Mouse (Mus musculus) heart, embryonic 16.5 days (tissue): Measurements from ENCODE around the gene Fam57b. TPM values are rescaled to one million over a fixed set of nuclear protein-coding genes. Genes with fewer than 3 reads are reported as not detected.
A peak's percentile ranks its signal among the peaks of the same experiment; 100 is the strongest.

Experiments
- ATAC-seq: fragments of 200-750 bp; cut with Nextera tagmentation; replicated peaks from 2 replicates; pipeline ENCODE4 v1.8.0; 2017; ENCODE audit warnings: moderate number of reproducible peaks; ENCODE audit not compliant: insufficient read depth, low FRiP score; ENCODE audit errors: extremely low read depth
- H3K27ac ChIP-seq: fragments of 300-500 bp; sonication (generic); 2 replicates; pipeline ENCODE4 v1.5.1; 2014; ENCODE audit warnings: mild to moderate bottlenecking, low read length, control low read depth, moderate library complexity
- H3K27me3 ChIP-seq: fragments of 300-500 bp; sonication (generic); 2 replicates; pipeline ENCODE4 v1.6.1; 2014; ENCODE audit warnings: low read length, mixed read lengths; ENCODE audit not compliant: control insufficient read depth, insufficient read depth
- H3K36me3 ChIP-seq: fragments of 300-500 bp; sonication (generic); 2 replicates; pipeline ENCODE4 v1.6.1; 2014; ENCODE audit not compliant: control insufficient read depth, insufficient read depth
- H3K4me1 ChIP-seq: fragments of 300-500 bp; sonication (generic); 2 replicates; pipeline ENCODE4 v1.6.1; 2014; ENCODE audit warnings: low read length, mixed read lengths; ENCODE audit not compliant: control insufficient read depth, insufficient read depth
- H3K4me2 ChIP-seq: fragments of 300-500 bp; sonication (generic); 2 replicates; pipeline ENCODE4 v1.6.1; 2014; ENCODE audit warnings: low read depth, mild to moderate bottlenecking, control low read depth, low read length
- H3K4me3 ChIP-seq: fragments of 300-500 bp; sonication (generic); 2 replicates; pipeline ENCODE4 v1.5.1; 2014; ENCODE audit warnings: mild to moderate bottlenecking, control low read depth, low read length
- H3K9ac ChIP-seq: fragments of 300-500 bp; sonication (generic); 2 replicates; pipeline ENCODE4 v1.6.1; 2014; ENCODE audit warnings: low read length, control low read depth
- H3K9me3 ChIP-seq: fragments of 300-500 bp; sonication (generic); replicated peaks from 2 replicates; pipeline ENCODE4 v1.6.1; 2016; ENCODE audit warnings: low read length; ENCODE audit not compliant: control insufficient read depth
- WGBS: fragments of 180-500 bp; shearing (Covaris S2); extraction: QIAGEN DNeasy Blood & Tissue Kit; methylation state at CpG from one replicate; pipeline ENCODE4 v1.1.7; 2014; 5-methylcytosine and 5-hydroxymethylcytosine counted together
- polyA plus RNA-seq: library from polyadenylated mRNA; unstranded; fragments of >200 nt; fragmentation: Nextera tagmentation; extraction: Ambion mirVana; gene quantifications from 2 replicates; pipeline ENCODE4 v1.2.1, GENCODE M21; 2015

Fam57b gene
- 0.86 and 1.4 TPM in 2 replicates for polyA plus RNA-seq

DNA sequence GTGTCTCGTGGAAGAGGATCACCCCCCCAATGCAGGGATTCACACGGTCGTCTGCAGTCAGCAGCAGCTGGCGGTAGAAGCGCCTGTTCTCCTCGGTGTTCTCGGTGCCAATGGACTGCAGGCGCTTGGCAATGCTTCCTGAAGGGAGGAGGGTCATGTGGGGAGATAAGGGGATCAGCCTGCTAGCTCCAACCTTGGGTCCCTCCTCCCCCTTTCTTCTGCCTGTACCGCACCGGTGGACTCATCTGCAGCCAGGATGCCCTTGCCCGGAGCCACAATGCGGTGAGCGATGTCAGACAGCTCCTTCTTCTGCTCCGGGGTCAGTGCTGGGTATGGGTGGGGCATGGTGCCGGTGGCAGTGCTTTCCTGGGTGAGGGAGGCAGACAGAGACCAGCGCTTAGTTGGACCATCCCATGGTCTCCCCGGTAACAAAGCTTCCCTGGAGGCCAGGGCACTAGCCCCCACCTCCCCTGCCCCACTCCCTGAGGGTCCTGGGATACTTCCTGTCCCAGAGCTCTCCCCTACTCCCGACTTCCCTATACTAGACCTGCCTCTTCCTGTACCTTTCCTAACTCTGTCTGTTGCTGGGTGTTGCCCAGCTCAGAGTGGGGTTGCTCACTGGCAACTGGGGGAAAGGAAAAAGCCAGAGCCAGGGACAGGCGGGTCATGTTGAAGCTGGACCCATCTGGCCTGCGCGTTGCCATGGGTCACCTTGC, at the start of gene Fam57b:
Fam57b (plus strand) TSS at position 258 of the 716 bp plus-strand sequence.
- H3K9me3 ChIP-seq, result no peaks in the 10 kb centered on the region
- H3K36me3 ChIP-seq, result peaks cover 28% of the 10 kb centered on the region
- no peaks in the 10 kb centered on the region for H3K27me3 ChIP-seq
- WGBS, result 7% methylated on average over 21 of the region's 21 CpGs
- H3K27ac ChIP-seq, result peak within 1 kb of the TSS; percentile 96
- H3K4me3 ChIP-seq, result peak within 1 kb of the TSS; percentile 80
- ATAC-seq, result 0 out of 2 replicates have a peak, but pooled peaks have one; percentile 7
- peak within 1 kb of the TSS; percentile 78 for H3K4me2 ChIP-seq
- H3K4me1 ChIP-seq, result peaks cover 50% of the 10 kb centered on the region
- peak within 1 kb of the TSS; percentile 94 for H3K9ac ChIP-seq

DNA sequence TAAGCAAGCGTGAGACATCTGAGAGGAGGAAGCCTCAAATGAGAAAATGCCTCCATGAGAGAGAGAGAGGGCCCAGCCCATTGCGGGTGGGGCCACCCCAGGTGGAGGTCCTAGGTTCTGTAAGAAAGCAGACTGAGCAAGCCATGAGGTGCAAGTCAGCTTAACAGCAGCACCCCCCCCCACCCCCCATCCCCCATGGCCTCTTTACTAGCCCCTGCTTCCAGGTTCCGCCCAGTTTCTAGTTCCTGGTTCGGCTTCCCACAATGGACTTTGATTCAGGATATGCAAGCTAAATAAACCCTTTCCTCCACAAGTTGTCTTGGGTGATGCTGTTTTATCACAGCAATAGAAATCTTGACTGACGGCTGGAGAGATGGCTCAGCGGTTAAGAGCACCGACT, 48.6 kb upstream of the Fam57b start:
- 70% methylated on average over 7 of the region's 7 CpGs for WGBS
- H3K9ac ChIP-seq, result no peak overlapping the region
- no peak overlapping the region for H3K4me3 ChIP-seq
- no peaks in the 10 kb centered on the region for H3K36me3 ChIP-seq
- ATAC-seq, result no peak
- H3K4me2 ChIP-seq, result no peak overlapping the region
- no peaks in the 10 kb centered on the region for H3K4me1 ChIP-seq
- no peak overlapping the region for H3K27ac ChIP-seq
- H3K9me3 ChIP-seq, result peaks cover 2% of the 10 kb centered on the region; the same call in 1 of the 2 replicates
- H3K27me3 ChIP-seq, result no peaks in the 10 kb centered on the region

DNA sequence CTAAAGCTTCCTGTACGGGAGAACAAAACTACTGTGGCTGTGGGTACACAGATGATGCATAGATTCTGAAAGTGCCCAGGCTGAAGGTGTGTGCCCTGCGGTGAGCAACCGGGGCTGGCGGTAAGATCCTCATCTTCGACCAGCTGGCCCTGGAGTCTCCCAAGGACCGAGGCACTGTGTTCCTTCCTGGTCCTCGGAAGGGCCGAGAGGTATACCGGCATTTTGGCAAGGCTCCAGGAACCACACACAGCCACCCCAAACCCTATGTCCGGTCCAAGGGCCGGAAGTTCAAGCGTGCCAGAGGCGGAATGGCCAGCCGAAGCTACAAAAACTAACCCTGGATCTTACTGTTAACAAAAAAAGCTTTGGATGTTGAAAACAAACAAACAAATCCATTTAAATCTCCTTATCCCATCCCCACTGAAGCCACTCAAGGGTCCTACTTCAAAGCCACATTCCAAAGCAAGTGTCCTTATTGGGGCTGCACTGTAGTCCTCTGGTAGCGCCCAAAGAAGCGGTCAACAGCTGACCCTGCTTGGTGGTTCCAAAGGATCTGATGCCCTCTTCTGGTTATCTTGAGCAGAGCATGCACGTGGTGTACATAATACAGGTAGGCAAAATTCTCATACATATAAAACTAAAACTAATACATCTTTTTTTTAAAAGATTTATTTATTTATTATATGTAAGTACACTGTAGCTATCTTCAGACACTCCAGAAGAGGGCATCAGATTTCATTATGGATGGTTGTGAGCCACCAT, 47.7 kb upstream of the Fam57b start:
- no peak overlapping the region for H3K4me2 ChIP-seq
- WGBS, result 90% methylated on average over 17 of the region's 17 CpGs
- no peaks in the 10 kb centered on the region for H3K4me1 ChIP-seq
- ATAC-seq, result no peak
- H3K27ac ChIP-seq, result no peak overlapping the region
- H3K36me3 ChIP-seq, result no peaks in the 10 kb centered on the region
- H3K9ac ChIP-seq, result no peak overlapping the region
- H3K27me3 ChIP-seq, result no peaks in the 10 kb centered on the region
- no peak overlapping the region for H3K4me3 ChIP-seq
- peaks cover 2% of the 10 kb centered on the region; the same call in 1 of the 2 replicates for H3K9me3 ChIP-seq

DNA sequence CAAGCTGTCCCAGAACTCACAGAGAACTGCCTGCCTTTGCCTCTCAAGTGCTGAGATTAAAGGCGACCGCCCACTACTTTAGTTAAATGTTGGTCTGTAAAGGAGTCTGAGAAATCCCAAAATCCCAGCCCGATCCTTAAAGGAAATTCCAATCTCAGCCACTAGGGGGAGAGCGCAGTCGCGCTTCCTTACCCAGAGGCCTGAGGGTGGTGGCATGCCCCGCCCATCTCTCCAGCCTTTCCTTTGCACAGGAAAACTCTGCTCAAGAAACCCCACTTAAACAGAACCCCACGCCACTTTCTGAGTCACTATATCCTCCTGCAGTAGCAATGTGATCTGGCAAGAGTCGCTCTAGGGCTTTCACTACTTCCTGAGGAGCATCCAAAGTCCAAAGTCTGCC, 42.6 kb upstream of the Fam57b start:
- H3K9ac ChIP-seq, result peak overlapping the region; percentile 60; the same call in 1 of the 2 replicates
- ATAC-seq, result peak; percentile 56; the same call in 1 of the 2 replicates
- 2% methylated on average over 9 of the region's 9 CpGs for WGBS
- H3K36me3 ChIP-seq, result no peaks in the 10 kb centered on the region
- H3K27ac ChIP-seq, result no peak overlapping the region
- H3K4me3 ChIP-seq, result no peak overlapping the region
- 0 out of 2 replicates have a peak, but pooled peaks cover 3% of the 10 kb centered on the region for H3K4me1 ChIP-seq
- peaks cover 1% of the 10 kb centered on the region; the same call in 1 of the 2 replicates for H3K9me3 ChIP-seq
- H3K27me3 ChIP-seq, result no peaks in the 10 kb centered on the region
- peak overlapping the region; percentile 38 for H3K4me2 ChIP-seq

DNA sequence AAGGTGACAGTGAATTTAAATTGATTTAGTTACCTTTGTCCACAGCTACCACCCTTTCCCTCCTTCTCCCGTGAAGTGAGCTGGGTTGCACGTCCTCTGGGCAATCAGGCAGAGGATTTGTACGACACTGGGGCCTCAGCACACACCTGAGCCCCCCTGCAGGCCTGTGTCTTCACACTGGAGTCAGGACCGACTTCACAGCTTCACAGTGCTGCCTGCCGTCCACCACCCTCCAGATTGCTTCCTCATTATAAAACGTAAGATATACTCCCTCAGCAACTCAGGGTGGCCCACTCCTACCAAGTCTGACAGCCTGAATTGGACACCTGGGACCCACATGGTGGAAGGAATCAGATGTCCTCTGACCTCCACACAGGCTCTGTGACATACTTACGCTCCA, 38.9 kb upstream of the Fam57b start:
- peaks cover 5% of the 10 kb centered on the region; the same call in 1 of the 2 replicates for H3K36me3 ChIP-seq
- peaks cover 30% of the 10 kb centered on the region for H3K4me1 ChIP-seq
- no peak for ATAC-seq
- no peak overlapping the region for H3K9ac ChIP-seq
- H3K4me2 ChIP-seq, result no peak overlapping the region
- no peaks in the 10 kb centered on the region for H3K9me3 ChIP-seq
- WGBS, result 73% methylated on average over 7 of the region's 7 CpGs
- no peak overlapping the region for H3K4me3 ChIP-seq
- no peak overlapping the region for H3K27ac ChIP-seq
- no peaks in the 10 kb centered on the region for H3K27me3 ChIP-seq

DNA sequence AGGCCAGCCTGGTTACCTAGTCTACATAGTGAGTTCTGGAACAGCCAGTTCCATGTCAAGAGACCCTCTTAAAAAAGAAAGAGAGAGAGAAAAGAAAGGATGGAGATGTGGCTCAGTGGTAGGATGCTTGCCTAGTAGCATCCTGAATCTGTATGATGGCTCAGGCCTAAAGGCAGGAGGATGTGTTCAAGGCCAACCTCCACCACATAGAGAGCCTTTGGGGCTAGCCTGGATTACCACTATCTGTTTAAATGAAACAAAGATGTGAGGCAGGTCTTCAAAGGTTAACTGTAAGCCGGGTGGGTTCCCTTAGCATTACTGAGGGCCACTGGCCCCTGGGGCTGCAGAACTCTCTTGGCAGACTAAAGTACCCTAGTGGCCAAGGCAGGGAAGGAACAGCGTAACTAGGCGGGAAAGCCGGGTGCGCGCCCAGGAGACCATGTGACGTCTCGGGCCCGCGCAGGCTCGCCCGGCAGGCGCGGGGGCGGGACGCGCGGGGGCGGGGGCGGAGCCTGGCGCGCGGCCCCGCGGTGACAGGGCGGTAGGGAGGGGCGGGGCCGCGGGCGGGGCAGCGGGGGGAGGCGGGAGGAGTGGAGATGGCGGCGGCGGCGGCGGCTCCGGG, 38.3 kb upstream of the Fam57b start, which contains the start of gene Mapk3:
Mapk3 (plus strand) TSS at position 552 of the 622 bp plus-strand sequence.
- peak within 1 kb of the TSS; percentile 93 for H3K4me2 ChIP-seq
- peak within 1 kb of the TSS; percentile 79 for H3K4me3 ChIP-seq
- H3K36me3 ChIP-seq, result peaks cover 7% of the 10 kb centered on the region; the same call in 1 of the 2 replicates
- WGBS, result 0% methylated on average over 24 of the region's 38 CpGs
- peak within 1 kb of the TSS; percentile 93 for H3K27ac ChIP-seq
- H3K27me3 ChIP-seq, result no peaks in the 10 kb centered on the region
- no peaks in the 10 kb centered on the region for H3K9me3 ChIP-seq
- ATAC-seq, result peak; percentile 65
- H3K9ac ChIP-seq, result peak within 1 kb of the TSS; percentile 92
- H3K4me1 ChIP-seq, result peaks cover 30% of the 10 kb centered on the region

DNA sequence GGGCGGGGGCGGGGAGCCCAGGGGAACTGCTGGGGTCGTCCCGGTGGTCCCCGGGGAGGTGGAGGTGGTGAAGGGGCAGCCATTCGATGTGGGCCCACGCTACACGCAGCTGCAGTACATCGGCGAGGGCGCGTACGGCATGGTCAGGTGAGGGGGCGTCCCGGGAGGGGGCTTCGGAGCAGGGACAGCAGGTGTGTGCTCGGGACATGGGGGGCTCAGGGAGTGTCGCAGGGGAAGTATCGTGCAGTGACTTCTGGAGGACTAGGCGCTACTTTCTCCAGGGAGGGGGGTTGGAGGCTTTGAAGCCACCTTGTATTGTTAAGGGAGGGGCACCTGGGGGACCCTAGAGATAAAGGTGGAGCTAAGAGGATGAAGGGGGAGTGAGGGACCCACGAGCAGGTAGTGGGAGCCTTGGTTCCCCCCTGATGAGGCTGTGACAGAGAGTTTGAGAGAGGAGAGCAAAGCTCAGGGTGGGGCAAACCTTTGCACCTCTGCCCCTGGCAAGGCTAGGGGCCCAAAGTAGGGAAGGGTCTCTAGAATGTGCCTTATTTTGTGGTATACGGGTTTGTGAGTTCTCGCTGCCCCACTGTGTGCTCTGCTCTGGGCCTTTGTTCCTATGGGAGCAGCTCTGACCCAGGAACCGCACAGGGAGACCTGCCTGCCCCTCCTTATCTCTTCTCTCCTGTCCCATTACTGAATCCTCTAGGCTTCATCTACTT, 37.6 kb upstream of the Fam57b start:
- Histone ChIP-seq H3K9me3 (no peaks in the 10 kb centered on the region), H3K9ac (peak overlapping the region; percentile 92), H3K36me3 (peaks cover 10% of the 10 kb centered on the region), H3K4me1 (peaks cover 30% of the 10 kb centered on the region), H3K4me3 (peak overlapping the region; percentile 79), H3K27me3 (no peaks in the 10 kb centered on the region), H3K4me2 (peak overlapping the region; percentile 93), H3K27ac (peak overlapping the region; percentile 93)
- ATAC-seq, result peak; percentile 23
- WGBS, result 1% methylated on average over 21 of the region's 24 CpGs

DNA sequence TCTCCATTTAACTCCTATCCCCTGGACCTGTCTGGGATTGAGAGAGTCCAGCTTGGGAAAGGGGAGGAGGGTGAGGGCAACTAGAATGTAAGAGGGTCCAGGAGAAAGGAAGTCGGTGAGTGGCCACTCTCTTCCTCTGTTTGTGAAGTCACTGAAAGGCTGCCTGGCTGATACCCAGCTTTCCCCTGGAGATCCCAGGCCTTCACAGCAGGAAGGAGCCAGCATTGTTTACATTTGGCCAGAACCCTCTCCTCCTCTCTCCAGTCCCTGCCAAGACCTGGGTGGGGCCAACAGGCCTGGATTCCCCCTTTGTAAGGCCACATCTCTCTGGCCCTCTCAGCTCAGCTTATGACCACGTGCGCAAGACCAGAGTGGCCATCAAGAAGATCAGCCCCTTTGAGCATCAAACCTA, 37.1 kb upstream of the Fam57b start:
- H3K4me1 ChIP-seq, result peaks cover 30% of the 10 kb centered on the region
- peaks cover 14% of the 10 kb centered on the region for H3K36me3 ChIP-seq
- no peaks in the 10 kb centered on the region for H3K27me3 ChIP-seq
- H3K4me3 ChIP-seq, result peak overlapping the region; percentile 79
- peak; percentile 63 for ATAC-seq
- no peaks in the 10 kb centered on the region for H3K9me3 ChIP-seq
- peak overlapping the region; percentile 93 for H3K4me2 ChIP-seq
- 27% methylated on average over 3 of the region's 3 CpGs for WGBS
- H3K27ac ChIP-seq, result peak overlapping the region; percentile 93
- H3K9ac ChIP-seq, result peak overlapping the region; percentile 92
